ENCODE assay signal across 8 mouse cellular contexts in the genomic region with DNA sequence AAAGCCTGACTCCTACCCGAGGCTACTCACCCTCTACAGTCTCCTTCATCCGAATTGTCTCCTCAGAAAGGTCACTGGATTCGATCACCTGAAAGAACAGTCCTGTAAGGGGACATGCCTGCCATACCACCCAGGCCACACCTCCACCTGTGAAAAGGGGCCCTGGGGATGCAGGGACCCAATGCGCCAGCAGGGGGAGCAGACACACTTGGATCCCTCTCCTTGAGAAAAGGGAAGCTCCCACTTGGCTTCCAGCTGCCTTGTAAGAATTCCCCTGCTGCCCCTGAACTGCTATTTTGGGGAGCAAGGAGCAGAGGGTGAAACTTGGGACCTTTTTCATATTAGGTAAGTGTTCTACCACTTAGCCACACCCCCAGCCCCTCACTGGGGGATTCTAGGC. TPM values are rescaled to one million over a fixed set of nuclear protein-coding genes. Genes with fewer than 3 reads are reported as not detected.
A peak's percentile ranks its signal among the peaks of the same experiment; 100 is the strongest.
DNase-seq lines count a peak whose midpoint lies in the region; ATAC-seq and TF ChIP-seq lines count a peak whose summit lies in the region.

No protein-coding gene starts in this region.

- no peak for ATAC-seq in stomach, postnatal 0 days (ENCODE audit: low FRiP score, low TSS enrichment)

- no peaks in the 10 kb centered on the region for H3K9me3 ChIP-seq in stomach, postnatal 0 days (ENCODE audit: control insufficient read depth, low read length)

- intact Hi-C loops in gastrocnemius, adult 2 months (cut with DNase I) = no loop called here

- peak; percentile 74 for TF ChIP-seq CTCF in gastrocnemius, adult 2 months (IDR thresholded peaks at IDR 0.05)
- TF ChIP-seq CTCF in stomach, postnatal 0 days (IDR thresholded peaks at IDR 0.05; ENCODE audit: low read depth) = peak; percentile 83

- peaks cover 13% of the 10 kb centered on the region for H3K36me3 ChIP-seq in stomach, postnatal 0 days (ENCODE audit: control insufficient read depth, insufficient read depth, low read length)

- H3K4me1 ChIP-seq in stomach, postnatal 0 days (replicated peaks; ENCODE audit: control insufficient read depth, insufficient read depth) = no peaks in the 10 kb centered on the region

- H3K4me3 ChIP-seq in gastrocnemius, adult 2 months = no peak overlapping the region
- H3K4me3 ChIP-seq in stomach, postnatal 0 days (ENCODE audit: low read depth, low read length) = no peak overlapping the region

- no peak overlapping the region for H3K9ac ChIP-seq in stomach, postnatal 0 days (ENCODE audit: low read length)

- no peak overlapping the region for H3K27ac ChIP-seq in gastrocnemius, adult 2 months
- H3K27ac ChIP-seq in stomach, postnatal 0 days (replicated peaks) = no peak overlapping the region

- no peak overlapping the region for H3K4me2 ChIP-seq in stomach, postnatal 0 days (replicated peaks; ENCODE audit: low read depth)

- WGBS in stomach, postnatal 0 days = 69% methylated on average over 4 of the region's 4 CpGs

- no peak for TF ChIP-seq EP300 in stomach, postnatal 0 days (optimal IDR thresholded peaks at IDR 0.05)

- no peaks in the 10 kb centered on the region for H3K27me3 ChIP-seq in stomach, postnatal 0 days (ENCODE audit: control insufficient read depth, insufficient read depth, low read length)

- peak; percentile 50 for DNase-seq in gastrocnemius, adult 2 months
- no peak for DNase-seq in gastrocnemius, postnatal 10 days
- peak; percentile 75 for DNase-seq in 3T3-L1 (ENCODE audit: low read depth, low spot score)
- peak; percentile 86 for DNase-seq in R1 (ENCODE audit: low read depth, low spot score)
- DNase-seq in cerebellum, postnatal 10 days = peak; percentile 68 to 75
- peak; percentile 48 to 75 for DNase-seq in kidney, adult 8-10 months
- DNase-seq in lung, postnatal 25 days (ENCODE audit: low spot score) = peak; percentile 53
- DNase-seq in stomach, postnatal 0 days (ENCODE audit: low spot score) = peak; percentile 80

RNA-seq across cellular contexts. Expression of gene Gtf2ird1, which starts 43.5 kb away (rescaled TPM):
- total RNA-seq in gastrocnemius, adult 2 months (2021) = 10 to 100 TPM; 14.6 to 21.5 TPM
- 10 to 100 TPM; 19.9 to 29.2 TPM for total RNA-seq in gastrocnemius, postnatal 10 days (2021)
- 42.4 and 47.0 TPM in 2 replicates for polyA plus RNA-seq in stomach, postnatal 0 days (2015; fragmentation: Nextera tagmentation; extraction: Ambion mirVana)

RNA-seq across cellular contexts. Expression of gene Clip2, which starts 52.2 kb away (rescaled TPM):
- 1 to 10 TPM; 3.0 to 4.2 TPM for total RNA-seq in gastrocnemius, adult 2 months (2021)
- total RNA-seq in gastrocnemius, postnatal 10 days (2021) = 10 to 100 TPM; 10.1 to 12.8 TPM
- 1.0 and 1.1 TPM in 2 replicates for polyA plus RNA-seq in stomach, postnatal 0 days (2015; fragmentation: Nextera tagmentation; extraction: Ambion mirVana)

RNA-seq across cellular contexts. Expression of gene Syna, which starts 59.9 kb away (rescaled TPM):
- not detected for total RNA-seq in gastrocnemius, adult 2 months (2021)
- total RNA-seq in gastrocnemius, postnatal 10 days (2021) = under 1 TPM; 0.14 to 0.16 TPM
- polyA plus RNA-seq in stomach, postnatal 0 days (2015; fragmentation: Nextera tagmentation; extraction: Ambion mirVana) = 0.07 TPM in 2 replicates
